Mouse (Mus musculus) kidney, adult 2 months (tissue): ENCODE measurements around the gene Anln.

Source experiments
- CTCF ChIP-seq: fragments of 200-500 bp; conservative IDR thresholded peaks from 2 replicates; pipeline ENCODE4 v1.5.1; 2011; ENCODE audit warnings: low read depth, mild to moderate bottlenecking, control low read depth, low read length, moderate library complexity, mixed read lengths; ENCODE audit not compliant: insufficient read depth, insufficient read length
- POLR2A ChIP-seq: fragments of 200-500 bp; IDR thresholded peaks from one replicate; pipeline ENCODE4 v1.6.1; 2011; ENCODE audit warnings: low read depth, low read length, control low read depth

DNA sequence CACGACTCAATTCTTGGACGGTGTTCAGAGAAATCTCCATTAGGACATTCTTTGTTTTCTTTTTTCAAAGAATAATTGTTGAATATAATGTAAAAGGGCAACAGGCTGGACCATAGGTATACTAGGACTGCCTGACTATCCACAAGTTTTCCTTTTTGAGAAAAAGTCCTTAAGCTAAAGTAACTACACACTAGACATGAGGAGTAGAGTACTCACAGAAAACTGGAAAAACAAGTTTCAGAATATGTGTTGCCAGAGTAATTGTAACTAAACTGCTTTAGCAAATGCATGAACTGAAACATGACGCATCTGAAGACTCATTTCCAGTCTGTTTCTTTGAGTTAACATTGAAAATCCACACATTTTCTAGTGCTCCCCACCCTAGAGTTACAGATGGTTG lies 16.4 kb upstream of the Anln start:
- no peak for TF ChIP-seq CTCF
- TF ChIP-seq POLR2A, result no peak
